Mouse (Mus musculus) cerebellum, adult (tissue): Measurements from ENCODE around the gene Asic2.

Experiments
- ATAC-seq: cut with Nextera tagmentation; 2 replicates; pipeline ENCODE4 v1.9.2; 2017; ENCODE audit warnings: mild to moderate bottlenecking, moderate library complexity, mixed read lengths; ENCODE audit not compliant: insufficient number of reproducible peaks, low FRiP score, low TSS enrichment

Gene Asic2

DNA sequence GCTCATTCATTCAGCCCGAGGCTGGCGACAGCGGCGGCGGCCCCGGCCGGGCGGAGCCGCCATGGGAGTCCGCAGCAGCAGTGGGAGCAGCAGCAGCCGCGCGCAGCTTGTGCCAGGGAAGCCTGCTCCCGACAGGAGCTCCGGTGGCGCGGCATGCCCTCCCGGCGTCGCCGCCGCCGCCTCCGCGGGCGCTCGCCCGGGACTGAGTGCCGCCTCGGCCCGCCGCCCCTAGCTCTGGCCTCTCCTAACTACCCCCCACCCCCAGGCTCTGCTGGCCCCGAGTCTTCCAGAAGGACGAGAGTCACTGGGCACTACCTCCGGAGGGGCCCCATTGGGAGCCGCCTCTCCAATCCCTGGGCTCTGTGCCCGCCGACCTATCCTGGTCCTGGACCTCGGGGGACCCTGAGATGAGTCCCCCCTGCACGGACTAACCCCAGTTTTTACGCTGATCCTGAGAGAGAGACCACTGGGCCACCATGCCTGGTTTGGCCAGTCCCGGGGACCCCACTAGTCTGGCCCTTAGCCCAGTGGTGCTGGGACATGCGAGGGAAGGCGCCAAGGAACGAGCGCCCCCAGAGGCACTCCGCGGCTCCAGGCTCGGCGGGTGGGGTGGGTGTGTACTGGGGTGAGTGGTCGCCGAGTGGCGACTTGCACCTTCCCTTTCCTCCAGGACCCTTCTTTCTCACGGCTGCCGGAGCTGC, 815.6 kb downstream of the Asic2 start:
- peak; percentile 36; the same call in 1 of the 2 replicates for ATAC-seq

DNA sequence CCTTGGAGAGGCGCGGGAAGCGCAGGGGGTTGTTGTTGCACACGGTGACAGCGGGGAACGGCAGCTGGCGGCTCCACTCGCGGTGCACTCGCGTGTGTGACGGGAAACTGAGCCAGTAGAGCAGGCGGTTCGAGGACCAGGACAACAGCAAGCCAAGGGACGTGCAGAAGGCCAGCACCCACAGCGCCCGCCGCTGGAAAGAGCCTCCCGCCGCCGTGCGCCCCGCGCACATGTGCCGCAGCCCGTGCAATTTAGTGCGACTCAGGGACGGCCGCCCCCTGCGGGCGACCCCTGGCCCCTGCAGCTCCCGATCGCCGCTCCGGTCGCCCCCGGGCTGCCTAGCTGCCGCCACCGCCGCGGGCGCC, 816.3 kb downstream of the Asic2 start:
- ATAC-seq, result no peak

DNA sequence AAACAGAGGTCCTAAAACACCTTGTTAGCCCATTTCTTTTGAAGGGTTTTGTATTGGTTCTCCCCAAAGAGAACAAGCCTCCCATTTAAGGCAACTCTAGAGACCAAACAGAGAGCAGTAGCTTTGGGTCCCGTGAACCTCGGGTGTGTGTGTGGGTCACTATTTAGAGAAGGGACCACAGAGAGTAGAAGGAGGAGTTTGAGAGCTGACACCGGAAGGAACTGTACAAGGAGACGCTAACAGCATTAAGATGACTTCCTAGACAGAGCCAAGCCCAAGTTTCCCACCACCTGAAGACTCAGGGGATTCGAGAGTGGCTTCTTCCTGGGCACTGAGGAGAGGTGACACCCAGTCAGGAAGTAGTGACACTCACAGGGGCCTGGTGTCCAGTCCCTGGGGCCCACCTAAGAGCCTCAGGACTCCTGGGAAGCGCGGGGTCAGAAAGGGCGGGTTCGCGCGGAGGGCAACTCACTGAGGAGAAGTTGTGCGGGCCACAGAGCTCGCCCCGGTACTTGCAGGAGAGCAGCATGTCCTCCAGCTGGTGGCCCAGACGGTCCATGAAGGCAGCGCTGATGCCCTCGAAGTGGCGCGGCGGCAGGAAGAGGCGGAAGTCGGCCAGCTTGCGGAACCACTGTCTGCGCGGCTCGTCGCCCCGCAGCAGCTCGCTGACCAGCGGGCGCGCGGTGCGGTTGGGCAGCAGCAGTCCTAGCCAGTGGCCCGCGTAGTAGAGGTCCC, 816.8 kb downstream of the Asic2 start:
- ATAC-seq, result no peak

DNA sequence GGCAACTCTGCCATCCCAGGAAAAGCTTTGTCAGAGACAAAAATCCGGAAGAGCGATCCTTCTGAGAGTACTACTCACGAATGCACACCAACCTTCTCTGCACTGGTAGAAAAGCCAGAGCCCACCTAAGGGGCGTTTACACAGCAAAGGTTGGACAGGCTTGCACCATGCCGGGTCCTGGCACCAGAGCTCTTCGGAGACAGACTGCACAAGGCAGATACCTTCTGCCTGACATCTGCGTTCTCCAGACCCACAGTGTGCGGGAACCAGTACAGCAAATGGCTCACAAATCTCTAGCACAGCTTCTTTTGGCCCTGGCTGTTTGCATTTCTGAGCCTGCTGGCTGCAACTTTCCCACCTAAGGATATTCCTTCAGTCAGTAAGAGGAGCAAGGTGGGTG, 817.6 kb downstream of the Asic2 start:
- no peak for ATAC-seq

DNA sequence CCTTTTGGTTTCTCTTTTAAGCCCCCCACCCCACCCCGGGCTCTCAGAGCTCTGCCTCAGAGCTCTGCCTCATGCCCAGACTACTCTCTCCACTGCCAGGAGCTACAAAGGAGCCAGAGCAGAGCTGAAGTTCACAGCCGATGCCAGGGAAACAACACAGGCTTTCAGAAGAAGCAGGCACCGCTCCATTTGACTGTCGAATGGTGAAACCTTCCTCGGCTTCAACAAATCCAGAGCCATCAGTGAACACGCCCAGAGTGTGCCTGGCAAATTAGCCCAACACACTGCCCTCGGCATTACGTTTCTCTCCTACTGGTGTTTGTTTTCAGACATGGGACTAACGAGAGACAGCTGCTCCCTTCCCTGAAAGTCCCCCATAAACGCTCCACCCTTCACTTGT, 819.8 kb downstream of the Asic2 start:
- ATAC-seq, result no peak

DNA sequence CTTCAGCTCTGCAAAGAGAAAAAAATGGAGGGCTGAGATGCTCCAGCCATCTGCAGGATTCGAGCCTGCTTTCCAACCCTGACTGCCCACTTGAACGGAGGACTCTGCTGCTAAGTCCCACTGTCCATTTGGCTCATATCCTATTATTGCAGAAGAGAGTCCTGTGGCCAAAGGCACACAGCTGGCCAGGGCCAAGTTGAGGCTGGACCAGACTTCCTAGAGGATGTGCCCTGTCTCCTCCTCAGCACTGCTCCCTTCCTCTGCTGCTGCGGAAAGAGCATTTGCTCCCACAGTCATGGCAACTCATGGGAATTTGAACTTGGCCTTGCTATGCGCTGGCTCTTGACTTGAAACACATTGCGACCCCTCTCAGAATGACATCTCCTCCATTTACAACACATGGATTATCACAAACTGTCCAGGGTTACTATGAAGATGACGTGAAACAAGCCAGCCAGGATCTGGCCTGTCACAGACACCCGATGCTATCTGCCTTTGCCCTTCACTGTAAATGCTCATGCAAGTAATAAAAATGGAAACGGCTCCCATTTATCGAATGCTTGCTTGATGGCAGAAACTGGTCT, 821.6 kb downstream of the Asic2 start:
- no peak for ATAC-seq

DNA sequence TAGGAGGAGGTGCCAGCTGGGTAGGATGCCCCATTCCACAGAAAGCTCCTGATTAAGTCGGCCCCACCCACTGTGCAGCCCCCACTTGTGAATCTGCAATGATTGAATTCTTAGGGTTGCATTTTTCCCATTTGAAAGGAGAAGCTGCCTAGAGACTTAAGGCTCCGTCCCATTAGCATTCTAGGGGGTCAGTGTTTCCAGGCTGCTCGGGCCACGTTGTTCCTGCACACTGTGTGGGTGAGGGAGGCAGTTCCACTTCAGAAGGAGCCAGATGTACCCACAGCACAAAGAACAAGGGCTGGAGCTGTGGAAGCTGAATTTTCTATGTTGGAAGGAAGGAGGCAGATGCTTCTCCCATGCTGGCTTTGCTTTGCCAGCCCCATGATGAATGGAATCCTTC, 833.1 kb downstream of the Asic2 start:
- ATAC-seq, result no peak

DNA sequence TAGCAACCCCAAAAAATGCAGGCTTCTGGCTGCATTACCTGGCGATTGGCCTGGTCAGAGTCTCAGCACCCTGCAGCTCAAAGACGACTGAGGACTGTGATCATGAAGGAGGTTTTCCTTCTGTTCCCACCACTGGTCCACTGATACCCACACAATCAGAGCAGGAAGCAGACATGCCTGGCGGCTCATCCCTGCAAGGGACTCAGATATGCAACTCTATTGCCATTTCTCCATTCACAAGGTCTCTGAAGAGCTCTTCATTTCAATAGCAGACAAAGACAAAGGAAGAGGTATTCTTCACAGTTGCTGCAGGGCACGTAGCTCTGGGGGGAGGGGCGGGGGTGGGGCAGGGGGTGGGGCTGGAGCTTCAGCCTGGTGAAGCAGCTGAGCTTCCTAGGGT, 834.3 kb downstream of the Asic2 start:
- no peak for ATAC-seq

DNA sequence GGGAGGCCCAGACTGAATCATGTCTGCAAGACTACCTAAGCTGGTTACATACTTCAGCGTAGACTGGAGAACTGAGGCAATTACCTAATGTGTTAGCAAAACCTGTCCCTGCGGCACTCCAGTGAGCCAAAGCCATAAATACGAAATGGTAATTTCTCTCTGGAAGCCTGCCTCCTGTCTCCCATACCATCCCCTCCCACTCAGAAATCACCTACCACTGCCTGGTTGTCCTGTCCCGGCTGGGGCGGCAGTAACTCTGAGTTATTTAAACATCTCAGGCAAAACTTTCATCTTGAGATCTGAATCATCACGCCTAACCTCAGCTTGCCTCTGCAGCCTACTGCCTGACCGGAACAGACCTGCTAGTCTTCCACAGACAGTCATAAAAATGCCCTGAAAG, 835.6 kb downstream of the Asic2 start:
- ATAC-seq, result no peak

DNA sequence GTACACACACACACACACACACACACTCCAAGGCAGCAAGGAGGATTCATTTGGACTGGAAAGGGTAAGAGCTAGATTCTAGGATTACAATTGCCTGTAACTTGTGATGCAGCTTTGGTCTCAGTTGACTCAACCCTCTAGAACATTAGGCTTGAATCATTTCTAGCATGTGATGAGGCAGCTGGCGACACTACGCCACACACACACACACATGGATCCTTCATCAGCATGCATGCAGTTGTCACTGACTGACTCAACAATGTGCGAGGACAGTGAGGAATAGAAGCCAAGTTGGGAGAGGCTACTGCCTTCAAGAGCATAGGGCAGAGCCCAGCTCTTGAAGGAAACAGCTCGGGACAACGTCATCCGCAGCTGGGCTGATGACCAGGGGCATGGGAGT, 843.9 kb downstream of the Asic2 start:
- no peak for ATAC-seq

DNA sequence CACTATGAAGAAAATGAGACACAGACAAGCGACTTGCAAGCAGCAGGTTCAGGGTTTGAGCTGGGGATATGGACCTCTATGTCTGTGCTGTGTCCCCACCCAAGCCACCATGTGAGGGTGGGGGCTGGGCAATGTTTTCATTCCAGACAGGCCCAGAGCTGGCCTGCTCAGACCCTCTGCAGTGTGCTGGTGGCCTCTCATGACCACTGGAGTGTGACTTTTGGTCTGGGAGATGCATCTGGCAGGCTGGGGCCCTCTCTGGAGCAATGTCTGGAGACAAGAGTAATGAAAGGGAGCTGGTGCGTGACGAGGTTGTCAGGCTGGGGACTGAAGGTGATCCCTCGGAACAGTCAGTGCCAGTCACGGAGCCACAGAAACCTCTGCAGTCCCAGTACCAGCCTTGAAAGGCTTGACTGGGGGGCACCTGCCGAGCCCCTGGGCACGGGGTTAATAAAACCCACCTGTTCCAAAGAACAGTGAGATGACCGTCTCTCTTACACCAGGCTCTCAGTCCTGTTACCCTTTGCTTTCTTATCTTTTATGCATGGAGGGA, 848.2 kb downstream of the Asic2 start:
- no peak for ATAC-seq

DNA sequence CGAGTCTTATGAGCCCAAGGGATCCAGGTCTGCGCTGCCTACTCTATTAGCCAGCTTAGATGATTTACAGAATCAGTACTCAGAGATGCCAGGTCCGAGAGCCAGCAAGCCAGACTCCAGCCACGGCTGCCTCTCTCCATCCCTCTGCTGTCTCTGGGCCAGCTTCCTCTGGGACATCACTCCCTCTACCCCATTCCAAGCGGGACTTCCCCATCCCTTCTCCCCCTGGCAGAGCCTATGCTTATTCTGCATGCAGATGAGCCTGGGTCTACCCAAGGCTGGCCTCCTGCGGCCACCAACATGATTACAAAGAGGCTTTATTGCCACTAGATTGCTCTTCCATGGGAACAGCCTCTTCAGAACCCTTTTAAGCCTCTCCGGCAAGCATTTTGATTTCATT, 850.2 kb downstream of the Asic2 start:
- peak; percentile 31; the same call in 1 of the 2 replicates for ATAC-seq

DNA sequence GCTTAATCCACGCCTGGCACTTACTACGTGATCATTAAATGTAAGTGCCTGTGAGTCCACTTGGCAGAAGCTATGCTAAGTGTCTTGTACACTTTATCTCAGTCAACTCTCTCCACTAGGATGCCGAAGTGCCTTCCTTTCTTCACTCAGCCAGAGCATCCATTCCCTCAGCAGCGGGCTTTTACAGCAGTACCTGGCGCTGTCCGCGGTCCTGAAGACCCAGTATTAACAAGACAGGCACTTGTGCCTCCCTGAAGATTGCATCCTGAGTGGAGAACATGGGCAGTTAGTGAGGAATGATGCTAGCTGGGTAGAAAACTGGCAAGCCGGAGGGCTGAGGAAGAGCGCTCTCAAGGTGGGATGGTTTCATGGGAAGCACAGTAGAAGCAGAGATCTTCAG, 852.6 kb downstream of the Asic2 start:
- ATAC-seq, result no peak

DNA sequence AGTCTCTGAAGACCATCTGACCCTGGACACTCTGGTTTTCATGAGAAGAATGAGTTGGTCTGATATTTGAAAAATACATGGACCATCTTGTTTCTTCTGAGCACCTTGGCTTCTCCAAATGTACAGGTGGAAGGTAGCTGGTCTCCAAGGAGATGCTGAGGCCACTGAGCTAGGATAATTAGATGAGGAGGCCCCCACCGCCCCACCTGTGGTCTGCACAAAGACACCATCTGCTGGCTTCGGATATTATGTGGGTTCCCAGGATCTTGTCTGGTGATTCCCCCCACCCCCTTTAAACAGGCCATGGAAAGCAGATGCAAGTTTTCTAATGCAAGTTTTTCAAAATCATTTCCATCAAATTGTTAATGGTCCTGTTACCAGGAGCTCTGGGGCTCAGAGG, 856.6 kb downstream of the Asic2 start:
- ATAC-seq, result no peak

DNA sequence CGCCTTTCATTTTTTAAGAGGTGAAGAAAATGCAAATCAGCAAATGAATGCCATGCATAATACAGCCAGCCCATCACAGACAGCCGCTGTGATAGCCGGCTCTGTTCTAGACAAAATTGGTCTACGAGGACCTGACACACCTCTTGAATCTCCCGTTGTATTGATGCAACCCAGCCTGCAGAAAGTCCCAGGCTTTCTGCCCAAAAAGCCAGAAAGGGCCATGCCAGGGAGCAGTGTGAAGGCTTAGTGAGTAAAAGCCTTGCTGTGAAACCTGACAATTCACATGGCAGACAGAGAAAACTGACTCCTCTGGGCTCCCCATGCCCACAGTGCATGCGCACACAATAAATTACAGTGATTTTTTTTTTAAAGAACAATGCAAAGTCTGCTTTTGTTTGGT, 858.2 kb downstream of the Asic2 start:
- no peak for ATAC-seq

DNA sequence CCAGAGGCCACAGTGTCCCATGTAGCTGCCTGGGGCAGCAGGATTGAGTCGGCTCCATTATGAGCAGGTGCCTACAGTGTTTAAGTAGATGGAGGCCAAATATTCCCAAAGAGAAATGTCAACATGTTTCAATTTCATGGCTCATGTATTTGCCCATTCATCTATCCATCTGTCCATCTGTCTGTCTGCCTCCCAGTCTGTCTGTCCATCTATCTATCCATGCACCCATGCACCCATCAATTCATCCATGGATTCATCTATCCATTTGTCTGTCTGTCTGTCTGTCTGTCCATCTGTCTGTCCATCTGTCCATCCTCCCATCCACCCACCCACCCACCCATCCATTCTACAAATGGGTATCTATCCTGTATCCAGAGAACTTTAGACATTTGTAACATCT, 861.3 kb downstream of the Asic2 start:
- no peak for ATAC-seq

DNA sequence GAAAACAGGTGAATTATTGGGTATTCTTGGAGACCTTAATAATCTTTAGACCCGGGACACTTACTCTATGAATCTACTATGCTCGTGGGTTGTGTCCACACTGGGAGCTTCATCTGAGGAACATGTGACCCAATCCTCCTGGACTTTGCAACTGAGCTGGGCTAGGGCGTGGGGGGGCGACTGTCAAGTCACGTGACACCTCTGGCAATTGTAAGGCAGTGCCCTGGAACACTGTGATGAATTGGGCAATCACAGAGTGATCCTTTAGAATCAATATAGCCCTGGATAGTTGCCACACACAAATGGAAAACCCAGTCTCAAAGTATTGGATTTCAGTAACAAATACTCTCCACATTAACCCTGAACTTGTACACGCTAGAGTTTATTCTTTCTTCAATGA, 867.4 kb downstream of the Asic2 start:
- no peak for ATAC-seq

DNA sequence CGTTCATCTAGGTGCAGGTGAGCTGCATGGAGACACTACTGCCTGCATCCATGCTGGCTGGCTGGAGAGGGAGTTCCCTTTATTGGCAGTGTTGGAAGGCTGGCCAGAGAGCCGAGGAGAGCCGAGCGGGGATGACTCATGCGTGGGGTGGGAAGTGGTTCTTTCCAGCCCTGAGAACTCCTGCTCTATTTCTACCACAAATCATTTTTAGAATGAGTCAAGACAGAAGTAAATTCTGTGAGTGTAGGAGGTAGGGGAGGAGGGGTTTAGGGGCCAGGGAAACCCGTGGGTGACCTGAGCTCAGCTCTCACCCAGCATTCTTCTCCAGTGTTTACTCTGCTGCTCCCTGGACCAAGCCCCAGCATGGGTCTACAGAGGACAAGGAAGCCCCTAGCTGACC, 872.2 kb downstream of the Asic2 start:
- ATAC-seq, result peak; percentile 43; the same call in 1 of the 2 replicates

DNA sequence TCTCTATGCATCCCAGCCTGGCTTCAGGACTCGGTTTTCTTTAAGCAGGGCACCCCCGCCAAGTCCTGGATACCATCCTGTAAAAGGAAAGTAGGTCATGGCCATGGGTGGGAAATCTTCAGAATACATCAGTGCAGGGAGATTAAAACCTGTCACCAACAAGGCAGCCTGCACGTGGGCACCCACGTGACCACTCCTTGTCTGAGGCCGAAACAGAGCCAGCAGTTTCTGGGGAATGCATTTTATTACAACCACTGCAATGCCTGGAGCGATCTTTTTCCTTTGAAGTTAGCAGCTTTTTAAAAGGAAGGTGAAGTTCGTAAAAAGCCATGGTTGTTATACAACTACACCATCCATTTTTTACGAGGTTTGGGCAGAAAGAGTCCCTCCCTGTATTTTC, 873.7 kb downstream of the Asic2 start:
- no peak for ATAC-seq

DNA sequence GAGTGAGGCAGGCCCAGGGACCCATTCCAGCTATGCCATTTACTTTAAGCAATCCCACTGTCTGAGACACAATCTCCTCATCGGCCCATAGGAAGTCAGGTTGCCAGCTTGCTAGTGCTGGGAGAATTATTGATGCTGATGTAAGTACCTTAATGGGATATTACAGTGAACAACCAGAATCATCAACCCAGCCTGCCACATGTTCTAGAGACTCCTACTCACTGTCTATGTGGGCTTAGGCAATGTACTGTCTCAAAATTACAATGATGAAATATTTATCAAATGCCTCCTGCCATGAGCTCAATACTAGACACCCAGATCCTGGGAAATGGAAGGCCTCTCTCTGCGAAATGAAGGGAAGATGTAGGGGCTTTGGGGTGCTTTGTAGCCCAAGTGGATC, 876.1 kb downstream of the Asic2 start:
- no peak for ATAC-seq

DNA sequence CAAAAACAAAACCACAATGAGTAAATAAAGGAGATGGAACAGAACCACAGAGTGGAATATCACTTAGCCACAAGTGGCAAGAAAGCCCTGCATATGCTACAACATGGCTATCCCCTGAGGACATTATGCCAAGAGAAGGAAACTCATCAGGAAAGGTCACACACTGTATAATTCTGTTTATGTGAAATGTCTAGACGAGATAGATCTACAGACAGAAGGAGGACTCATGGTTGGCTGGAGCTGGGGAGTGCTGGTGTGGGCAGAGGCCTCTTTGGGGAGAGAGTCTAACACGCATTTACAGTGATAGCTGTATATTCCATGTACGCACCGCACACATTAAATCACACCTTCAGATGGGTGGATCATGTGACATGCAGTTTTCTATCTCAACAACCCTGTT, 884.4 kb downstream of the Asic2 start:
- ATAC-seq, result no peak
